Mouse (Mus musculus) forebrain, embryonic 14.5 days (tissue): Measurements from ENCODE around the gene Ltbr. TPM values are rescaled to one million over a fixed set of nuclear protein-coding genes. Genes with fewer than 3 reads are reported as not detected.
A peak's percentile ranks its signal among the peaks of the same experiment; 100 is the strongest.

Source experiments
- ATAC-seq: fragments of 200-750 bp; cut with Nextera tagmentation; 2 replicates; pipeline ENCODE4 v1.8.0; 2017; ENCODE audit warnings: mild to moderate bottlenecking, moderate library complexity
- DNase-seq: peaks from one replicate; pipeline ENCODE4 v3.0.0-alpha.2; 2015; ENCODE audit warnings: low spot score
- H3K27ac ChIP-seq: fragments of 300-500 bp; sonication (generic); 2 replicates; pipeline ENCODE4 v1.5.1; 2014; ENCODE audit warnings: low read depth, mild to moderate bottlenecking, control low read depth, low read length, moderate library complexity
- H3K27me3 ChIP-seq: fragments of 300-500 bp; sonication (generic); replicated peaks from 2 replicates; pipeline ENCODE4 v1.6.1; 2014; ENCODE audit warnings: low read length, control low read depth, mixed read lengths; ENCODE audit not compliant: control insufficient read depth, insufficient read depth
- H3K36me3 ChIP-seq: fragments of 300-500 bp; sonication (generic); 2 replicates; pipeline ENCODE4 v1.6.1; 2014; ENCODE audit warnings: low read length, control low read depth; ENCODE audit not compliant: control insufficient read depth, insufficient read depth
- H3K4me1 ChIP-seq: fragments of 300-500 bp; sonication (generic); 2 replicates; pipeline ENCODE4 v1.6.1; 2014; ENCODE audit warnings: antibody characterized with exemption, low read length, control low read depth; ENCODE audit not compliant: control insufficient read depth, insufficient read depth
- H3K4me2 ChIP-seq: fragments of 300-500 bp; sonication (generic); 2 replicates; pipeline ENCODE4 v1.6.1; 2014; ENCODE audit warnings: mild to moderate bottlenecking, control low read depth, low read length
- H3K4me3 ChIP-seq: fragments of 300-500 bp; sonication (generic); 2 replicates; pipeline ENCODE4 v1.5.1; 2014; ENCODE audit warnings: low read depth, low read length, control low read depth
- H3K9ac ChIP-seq: fragments of 300-500 bp; sonication (generic); 2 replicates; pipeline ENCODE4 v1.6.1; 2014; ENCODE audit warnings: mild to moderate bottlenecking, low read length, control low read depth, moderate library complexity
- H3K9me3 ChIP-seq: fragments of 300-500 bp; sonication (generic); replicated peaks from 2 replicates; pipeline ENCODE4 v1.6.1; 2016; ENCODE audit warnings: low read length, control low read depth, mixed read lengths; ENCODE audit not compliant: control insufficient read depth
- whole genome bisulfite sequencing: fragments of 180-500 bp; shearing (Covaris S2); extraction: QIAGEN DNeasy Blood & Tissue Kit; methylation state at CpG from one replicate; pipeline ENCODE4 v1.1.7; 2014; 5-methylcytosine and 5-hydroxymethylcytosine counted together
- polyA plus RNA-seq: library from polyadenylated mRNA; unstranded; fragments of >200 nt; fragmentation: Nextera tagmentation; extraction: Ambion mirVana; gene quantifications from 2 replicates; pipeline ENCODE4 v1.2.1, GENCODE M21; 2014

The Ltbr gene
- polyA plus RNA-seq, 1 experiment from 2014 or later, result 12.9 TPM

DNA sequence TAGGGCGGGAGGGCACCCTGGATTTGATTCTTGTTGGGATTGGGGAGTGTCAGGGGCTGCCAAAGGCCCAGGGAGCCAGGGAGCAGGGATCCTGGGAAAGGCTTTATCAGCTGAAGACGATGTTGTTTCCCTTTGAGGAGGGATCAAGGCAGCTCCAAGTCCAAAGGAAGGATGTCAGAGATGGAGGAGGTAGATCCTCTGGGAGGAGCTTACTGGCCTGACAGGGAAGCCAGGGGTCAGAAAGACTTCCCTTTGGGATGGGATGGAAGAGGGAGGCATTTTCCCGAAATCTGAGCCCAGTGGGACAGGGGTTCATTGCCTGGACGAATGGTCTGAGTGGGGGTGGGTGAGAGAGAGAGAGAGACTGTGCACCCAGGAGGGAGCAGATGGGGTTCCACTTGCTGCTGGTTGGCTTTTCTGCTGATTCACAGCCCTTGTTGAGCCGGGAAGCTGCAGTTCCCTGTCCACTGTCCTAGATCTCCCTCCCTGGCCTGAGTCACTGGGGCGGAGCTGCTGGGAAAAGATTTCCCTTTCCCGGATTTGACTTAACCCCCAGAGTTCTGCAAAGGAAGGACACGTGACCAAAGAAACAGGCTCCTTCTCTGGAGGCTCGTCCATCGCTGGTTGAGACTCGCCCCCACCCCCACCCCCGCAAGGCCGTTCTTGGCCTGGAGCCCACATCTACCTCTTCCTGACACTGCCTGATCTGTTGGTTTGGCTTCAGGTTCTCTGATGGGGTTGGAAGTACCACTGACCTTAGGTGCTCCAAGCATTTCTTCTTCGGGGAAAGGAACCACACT is 40.9 kb upstream of the Ltbr start:
- DNase-seq, result no peak

DNA sequence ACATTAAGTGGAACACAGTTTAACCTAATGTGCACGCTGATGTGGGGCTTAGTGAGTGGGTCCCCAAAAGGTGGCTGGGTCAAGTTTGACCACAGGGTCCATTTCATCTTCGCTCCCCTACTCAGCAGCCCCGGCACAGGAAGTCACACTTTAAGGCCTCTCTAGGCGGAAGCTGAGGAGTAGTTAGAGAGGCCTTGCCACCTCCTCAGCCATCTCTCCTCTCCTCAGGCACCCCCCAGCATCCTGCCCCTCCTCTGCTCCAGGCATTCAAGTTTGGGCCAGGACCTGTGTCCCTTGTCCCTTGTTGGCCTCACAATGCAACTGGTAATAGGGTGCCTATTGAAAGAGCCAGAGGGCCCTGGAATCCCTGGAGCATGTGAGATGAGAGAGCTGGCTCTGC is 40.0 kb upstream of the Ltbr start:
- Histone ChIP-seq H3K9me3 (no peaks in the 10 kb centered on the region), H3K27ac (no peak overlapping the region), H3K4me1 (peaks cover 22% of the 10 kb centered on the region), H3K36me3 (no peaks in the 10 kb centered on the region; the same call in 1 of the 2 replicates), H3K9ac (no peak overlapping the region), H3K27me3 (no peaks in the 10 kb centered on the region), H3K4me2 (no peak overlapping the region), H3K4me3 (no peak overlapping the region)
- ATAC-seq (no peak), DNase-seq (no peak)
- 89% methylated on average over 4 of the region's 4 CpGs for WGBS

More for the DNA sequence above, 40.9 kb upstream of the Ltbr start:
- Histone ChIP-seq H3K4me3 (no peak overlapping the region), H3K27ac (no peak overlapping the region), H3K36me3 (no peaks in the 10 kb centered on the region; the same call in 1 of the 2 replicates), H3K27me3 (no peaks in the 10 kb centered on the region), H3K9ac (no peak overlapping the region), H3K4me1 (peaks cover 15% of the 10 kb centered on the region; the same call in 1 of the 2 replicates), H3K4me2 (0 out of 2 replicates have a peak overlapping the region, but pooled peaks have one; percentile 0), H3K9me3 (no peaks in the 10 kb centered on the region)
- ATAC-seq, result no peak
- WGBS, result 13% methylated on average over 14 of the region's 14 CpGs

DNA sequence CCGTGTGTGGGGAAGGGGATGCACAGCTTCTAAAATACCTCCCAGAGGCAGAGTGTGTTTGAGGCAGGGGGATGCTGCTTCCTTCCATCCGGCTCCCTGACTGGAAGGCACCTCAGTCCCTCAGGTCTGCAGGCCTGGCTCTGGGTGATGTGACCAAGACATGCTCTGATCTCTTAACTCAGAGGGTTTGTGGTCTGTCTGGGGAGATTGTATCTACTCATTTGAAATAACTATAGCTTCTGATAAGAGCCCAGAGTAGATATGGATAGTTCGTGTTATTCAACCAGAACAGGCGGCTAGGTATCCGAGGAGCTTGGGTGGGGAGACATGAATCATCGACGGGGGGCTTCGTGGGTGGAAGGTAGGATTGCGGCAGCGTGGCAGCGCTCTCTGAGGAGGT is 39.5 kb upstream of the Ltbr start:
- no peaks in the 10 kb centered on the region for H3K27me3 ChIP-seq
- WGBS, result 88% methylated on average over 11 of the region's 11 CpGs

DNA sequence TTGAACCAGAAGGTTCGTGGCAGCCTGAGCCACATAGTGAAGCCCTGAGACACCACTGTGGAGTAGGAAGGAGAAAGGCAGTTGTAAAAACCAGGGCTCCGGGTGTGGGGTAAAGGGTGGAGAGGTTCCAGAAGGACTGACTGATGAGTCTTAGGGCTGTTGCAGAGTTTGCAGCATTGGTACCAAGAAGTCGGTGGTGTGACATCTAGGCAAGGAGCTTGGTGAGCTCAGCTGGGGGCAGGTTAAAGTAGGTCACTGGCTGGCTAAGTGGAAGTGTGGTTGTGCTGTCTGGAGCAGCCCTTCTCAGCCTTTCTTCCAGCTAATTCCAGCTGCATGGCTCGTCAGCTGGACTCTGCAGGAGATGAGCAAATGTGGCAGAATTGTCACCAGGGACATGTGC is 39.1 kb upstream of the Ltbr start:
- Histone ChIP-seq H3K4me3 (no peak overlapping the region), H3K27ac (no peak overlapping the region), H3K27me3 (no peaks in the 10 kb centered on the region), H3K4me1 (peaks cover 22% of the 10 kb centered on the region), H3K9me3 (no peaks in the 10 kb centered on the region), H3K9ac (no peak overlapping the region), H3K36me3 (no peaks in the 10 kb centered on the region; the same call in 1 of the 2 replicates), H3K4me2 (no peak overlapping the region)
- ATAC-seq (no peak), DNase-seq (no peak)
- WGBS, result 64% methylated on average over 4 of the region's 4 CpGs

More for the DNA sequence above, 39.5 kb upstream of the Ltbr start:
- Histone ChIP-seq H3K9ac (no peak overlapping the region), H3K4me3 (no peak overlapping the region), H3K4me1 (peaks cover 22% of the 10 kb centered on the region), H3K4me2 (no peak overlapping the region), H3K9me3 (no peaks in the 10 kb centered on the region), H3K36me3 (no peaks in the 10 kb centered on the region; the same call in 1 of the 2 replicates), H3K27ac (no peak overlapping the region)
- DNase-seq, result no peak
- ATAC-seq, result no peak

DNA sequence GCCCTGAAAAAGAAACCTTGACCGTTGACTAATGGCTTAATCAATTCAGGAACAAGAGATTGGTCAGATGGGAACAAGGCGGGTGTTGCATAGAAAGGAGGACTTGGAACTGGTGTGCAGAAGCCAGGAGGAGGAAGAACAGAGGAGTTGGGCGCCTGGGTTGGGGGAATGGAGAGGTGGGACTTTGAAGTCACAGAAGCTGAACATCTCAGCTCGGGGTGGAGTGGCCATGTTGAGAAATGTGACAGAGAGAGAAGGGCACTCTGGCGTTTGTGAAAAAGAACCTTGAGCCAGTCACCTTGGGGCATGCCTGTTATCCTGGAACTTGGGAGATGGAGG is 38.3 kb upstream of the Ltbr start:
- Histone ChIP-seq H3K27ac (no peak overlapping the region), H3K4me3 (no peak overlapping the region), H3K4me2 (no peak overlapping the region), H3K27me3 (no peaks in the 10 kb centered on the region), H3K9me3 (no peaks in the 10 kb centered on the region), H3K36me3 (no peaks in the 10 kb centered on the region), H3K4me1 (peaks cover 22% of the 10 kb centered on the region), H3K9ac (no peak overlapping the region)
- ATAC-seq, result no peak
- no peak for DNase-seq
- 70% methylated on average over 5 of the region's 5 CpGs for WGBS

DNA sequence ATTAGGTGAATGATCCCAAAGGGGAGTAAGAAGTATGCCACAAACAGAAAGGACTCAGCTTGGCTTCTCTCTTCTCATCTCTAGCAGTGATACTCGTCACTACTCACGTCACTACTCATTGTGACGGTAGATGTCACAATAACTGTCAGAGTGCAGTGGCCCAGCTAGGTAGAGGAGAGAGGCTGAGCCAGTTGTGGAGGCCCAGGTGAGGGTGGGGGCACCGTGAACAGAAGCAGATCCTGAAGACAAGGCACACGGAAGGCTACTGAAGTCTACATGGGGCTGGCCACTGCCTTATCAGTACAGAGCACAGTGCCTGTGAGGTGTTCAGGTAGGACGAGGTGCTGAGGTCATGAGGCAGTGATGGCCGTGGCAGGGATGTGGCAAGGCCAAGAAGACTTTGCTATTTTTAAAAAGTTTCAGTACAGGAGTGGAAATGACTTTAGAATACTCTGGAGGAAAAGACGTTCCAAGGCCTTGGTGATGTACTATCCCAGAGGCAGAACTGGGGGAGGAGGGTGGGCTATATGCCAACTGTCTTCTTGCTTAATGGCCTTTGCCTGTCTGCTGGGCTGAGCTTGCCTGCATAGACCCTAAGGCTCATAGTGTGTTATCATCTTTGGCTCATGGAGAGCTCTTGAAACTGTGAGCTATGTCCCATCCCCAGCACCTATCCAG is 37.8 kb upstream of the Ltbr start:
- Histone ChIP-seq H3K27me3 (no peaks in the 10 kb centered on the region), H3K9ac (no peak overlapping the region), H3K4me1 (peaks cover 22% of the 10 kb centered on the region), H3K27ac (no peak overlapping the region), H3K9me3 (no peaks in the 10 kb centered on the region), H3K4me2 (no peak overlapping the region), H3K4me3 (no peak overlapping the region), H3K36me3 (no peaks in the 10 kb centered on the region)
- DNase-seq (no peak), ATAC-seq (no peak)
- 72% methylated on average over 8 of the region's 8 CpGs for WGBS

DNA sequence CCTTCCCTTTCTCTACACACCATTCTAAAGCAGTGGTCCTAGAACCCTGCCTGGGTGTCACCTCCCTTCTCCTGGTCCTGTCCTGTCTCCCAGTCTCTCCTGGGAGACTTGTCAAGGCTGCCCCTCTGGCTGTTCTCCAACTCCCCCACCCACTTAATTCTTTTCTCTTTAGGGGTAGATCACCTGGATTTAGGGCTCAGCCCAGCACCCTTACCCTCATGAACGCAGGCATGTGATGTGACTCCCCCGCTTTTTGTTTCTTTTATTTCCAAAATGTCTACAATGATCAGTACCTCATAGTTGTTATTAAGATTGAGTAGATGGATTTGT is 37.3 kb upstream of the Ltbr start:
- H3K9ac ChIP-seq, result 0 out of 2 replicates have a peak overlapping the region, but pooled peaks have one; percentile 25
- no peak overlapping the region for H3K4me3 ChIP-seq
- no peaks in the 10 kb centered on the region for H3K36me3 ChIP-seq
- H3K27me3 ChIP-seq, result no peaks in the 10 kb centered on the region
- peak overlapping the region; percentile 79 for H3K4me2 ChIP-seq
- no peak overlapping the region for H3K27ac ChIP-seq
- WGBS, result 74% methylated on average over 2 of the region's 2 CpGs
- DNase-seq (no peak), ATAC-seq (no peak)
- peaks cover 22% of the 10 kb centered on the region for H3K4me1 ChIP-seq
- no peaks in the 10 kb centered on the region for H3K9me3 ChIP-seq

DNA sequence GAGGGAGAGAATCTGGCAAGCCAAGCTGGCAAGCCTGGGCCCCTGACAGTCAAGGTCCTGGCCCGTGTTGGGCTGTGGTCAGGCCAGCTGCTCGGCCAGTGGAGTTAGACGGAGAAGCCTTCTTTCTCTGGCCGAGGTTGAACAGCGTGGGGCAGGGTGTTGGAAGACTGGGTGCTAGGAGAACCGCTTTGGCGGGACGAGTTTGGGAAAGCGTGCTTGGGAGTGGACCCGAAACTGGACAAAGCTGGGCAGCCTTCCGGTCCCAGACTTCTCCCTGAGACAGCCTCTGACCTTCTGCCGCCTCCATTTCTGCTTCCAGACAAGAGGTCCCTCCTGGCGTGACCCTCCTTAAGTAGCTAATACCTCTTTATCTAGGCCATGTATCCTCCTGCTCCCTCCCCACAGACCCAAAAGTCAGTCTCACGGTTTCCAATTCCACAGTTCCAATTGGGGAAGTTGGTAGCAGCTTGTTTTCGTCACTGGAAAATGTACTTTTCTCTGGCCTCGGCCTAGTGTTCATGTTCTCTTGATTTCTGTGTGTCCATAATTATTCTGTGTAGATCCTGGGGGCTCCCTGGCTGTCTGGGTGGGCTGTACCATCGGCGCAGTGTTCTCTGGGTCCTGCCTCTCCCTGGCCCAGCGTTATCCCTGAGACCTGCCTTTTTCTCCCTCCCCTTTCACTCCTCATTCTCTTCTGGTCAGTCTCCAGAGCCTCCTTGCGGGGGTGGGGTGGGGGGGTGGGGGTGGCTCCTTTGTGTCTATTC is 36.7 kb upstream of the Ltbr start:
- Histone ChIP-seq H3K9ac (peak overlapping the region; percentile 68), H3K4me2 (peak overlapping the region; percentile 79), H3K4me1 (peaks cover 19% of the 10 kb centered on the region), H3K4me3 (peak overlapping the region; percentile 44), H3K27ac (no peak overlapping the region), H3K9me3 (no peaks in the 10 kb centered on the region), H3K36me3 (no peaks in the 10 kb centered on the region), H3K27me3 (no peaks in the 10 kb centered on the region)
- ATAC-seq (no peak; the same call in 1 of the 2 replicates), DNase-seq (no peak)
- 5% methylated on average over 20 of the region's 20 CpGs for WGBS
